Mouse (Mus musculus) bone marrow macrophage, adult 2 months (primary cell): ENCODE results near the gene Gm525.

ENCODE experiments used
- CTCF ChIP-seq: IDR thresholded peaks from 2 replicates; pipeline ENCODE4 v1.5.1; 2012; ENCODE audit warnings: low read depth, mild to moderate bottlenecking, low read length, moderate library complexity
- POLR2A ChIP-seq: IDR thresholded peaks from 2 replicates; pipeline ENCODE4 v1.6.1; 2012; ENCODE audit warnings: mild to moderate bottlenecking, low read depth, low read length, borderline replicate concordance

- no peak for TF ChIP-seq POLR2A
- no peak for TF ChIP-seq CTCF
These were observed 35.1 kb upstream of the Gm525 start for GRCm38 (mm10) chr11:89038496-89038895.
